Mouse (Mus musculus): ENCODE measurements around the gene Plekhm2.

DNA sequence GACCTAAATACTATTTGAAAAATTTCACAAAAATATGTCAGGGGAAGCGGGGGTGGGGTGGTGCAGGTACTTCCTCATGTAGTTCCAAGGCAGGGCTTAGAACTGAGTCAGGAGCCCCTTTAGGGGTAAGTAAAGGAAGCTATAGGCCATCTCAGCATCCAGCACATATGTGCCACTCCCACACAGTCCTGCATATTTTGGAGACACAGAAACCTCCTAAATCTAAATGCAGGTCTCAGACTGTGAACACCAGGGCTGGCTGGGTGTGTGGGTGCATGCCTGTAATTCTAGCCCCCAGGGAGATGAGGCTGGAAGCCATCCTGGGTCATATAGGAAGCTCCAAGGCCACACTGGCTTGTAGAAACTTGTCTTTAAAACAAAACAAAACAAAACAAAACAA lies 46.6 kb upstream of the Plekhm2 start:
- TF ChIP-seq POLR2A (IDR thresholded peaks at IDR 0.05; ENCODE audit: extremely low read depth, insufficient read depth, low read length) (no peak), CTCF (IDR thresholded peaks at IDR 0.05; ENCODE audit: low read depth, low read length) (no peak)

Data from liver, adult 2 months (tissue).